Mouse (Mus musculus): Measurements from ENCODE around the gene Actr5. TPM values are rescaled to one million over a fixed set of nuclear protein-coding genes. Genes with fewer than 3 reads are reported as not detected.

Actr5 gene
- polyA plus RNA-seq, 1 experiment from 2014 or later, result 14.1 TPM

DNA sequence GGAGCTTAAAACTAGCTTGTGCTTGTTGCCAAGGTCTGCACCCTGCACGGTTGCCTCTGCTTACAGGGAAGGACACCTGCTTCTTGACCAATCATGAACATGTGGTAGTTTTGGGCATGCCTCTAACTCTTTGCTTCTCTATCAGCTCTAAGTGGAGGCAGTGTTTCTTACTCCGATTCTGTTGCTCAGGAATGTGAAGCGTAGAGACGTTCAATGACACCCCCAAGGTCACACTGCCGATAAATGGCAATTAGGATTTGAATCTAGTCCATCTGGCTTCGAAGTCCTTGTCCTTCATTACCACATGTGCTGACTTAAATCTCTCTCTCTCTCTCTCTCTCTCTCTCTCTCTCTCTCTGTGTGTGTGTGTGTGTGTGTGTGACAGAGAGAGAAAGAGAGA lies 49.4 kb downstream of the Actr5 start:
- H3K4me3 ChIP-seq, result no peak overlapping the region
- no peaks in the 10 kb centered on the region; the same call in 1 of the 2 replicates for H3K9me3 ChIP-seq
- no peak for DNase-seq (ENCODE audit: extremely low spot score, low spot score)
- 75% methylated on average over 6 of the region's 6 CpGs for WGBS
- H3K36me3 ChIP-seq (replicated peaks), result no peaks in the 10 kb centered on the region
- peaks cover 45% of the 10 kb centered on the region for H3K4me1 ChIP-seq
- H3K27ac ChIP-seq, result no peak overlapping the region
- H3K27me3 ChIP-seq (ENCODE audit: poor library complexity, severe bottlenecking), result peaks cover 21% of the 10 kb centered on the region

GRCm38 (mm10) chr2:158674759-158675158 lies 50.1 kb downstream of the Actr5 start:
- peaks cover 39% of the 10 kb centered on the region for H3K4me1 ChIP-seq
- no peaks in the 10 kb centered on the region; the same call in 1 of the 2 replicates for H3K9me3 ChIP-seq
- H3K36me3 ChIP-seq (replicated peaks), result no peaks in the 10 kb centered on the region
- 83% methylated on average over 7 of the region's 7 CpGs for WGBS
- no peak for DNase-seq (ENCODE audit: extremely low spot score, low spot score)
- H3K27me3 ChIP-seq (ENCODE audit: poor library complexity, severe bottlenecking), result peaks cover 15% of the 10 kb centered on the region
- H3K4me3 ChIP-seq, result no peak overlapping the region
- H3K27ac ChIP-seq, result no peak overlapping the region

- H3K36me3 ChIP-seq (replicated peaks), result no peaks in the 10 kb centered on the region
- no peak for DNase-seq (ENCODE audit: extremely low spot score, low spot score)
- no peaks in the 10 kb centered on the region; the same call in 1 of the 2 replicates for H3K9me3 ChIP-seq
- WGBS, result 86% methylated on average over 6 of the region's 6 CpGs
- H3K27ac ChIP-seq, result no peak overlapping the region
- no peak overlapping the region for H3K4me3 ChIP-seq
- H3K4me1 ChIP-seq, result peaks cover 39% of the 10 kb centered on the region
- peaks cover 11% of the 10 kb centered on the region for H3K27me3 ChIP-seq (ENCODE audit: poor library complexity, severe bottlenecking)
Measured at GRCm38 (mm10) chr2:158675161-158675560, 50.5 kb downstream of the Actr5 start.

DNA sequence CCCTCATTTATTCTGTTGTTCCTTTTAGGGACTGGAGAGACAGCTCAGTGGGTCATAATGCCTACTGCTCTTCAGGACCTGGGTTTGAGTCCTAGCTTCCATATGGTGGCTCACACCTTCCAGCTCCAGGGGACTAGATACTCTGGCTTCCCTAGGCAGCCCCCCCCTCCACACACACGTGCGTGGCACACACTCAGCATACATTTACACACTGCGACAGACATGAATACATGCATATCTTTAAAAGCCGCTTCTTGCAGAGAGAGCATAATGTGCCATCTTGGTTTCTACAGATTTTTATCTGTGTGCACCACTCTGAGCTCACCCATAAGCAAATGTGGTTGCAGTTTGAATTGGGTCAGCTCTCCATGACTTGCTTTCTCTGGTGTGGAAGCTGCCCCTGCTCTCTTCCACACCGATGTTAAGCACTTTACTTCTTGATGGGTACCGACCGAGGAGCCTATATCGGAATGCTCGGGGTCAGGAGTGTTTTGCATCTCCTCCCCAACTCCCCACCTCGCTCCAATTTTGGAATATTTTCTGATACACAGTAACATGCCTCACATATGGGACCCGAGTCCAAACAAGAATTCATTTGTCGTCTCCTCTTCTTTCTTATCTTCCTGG lies 51.3 kb downstream of the Actr5 start:
- Histone ChIP-seq H3K27ac (no peak overlapping the region), H3K27me3 (ENCODE audit: poor library complexity, severe bottlenecking) (0 out of 2 replicates have a peak, but pooled peaks cover 4% of the 10 kb centered on the region), H3K9me3 (no peaks in the 10 kb centered on the region; the same call in 1 of the 2 replicates), H3K4me3 (no peak overlapping the region), H3K36me3 (replicated peaks) (no peaks in the 10 kb centered on the region), H3K4me1 (peaks cover 35% of the 10 kb centered on the region)
- WGBS, result 92% methylated on average over 12 of the region's 12 CpGs
- no peak for DNase-seq (ENCODE audit: extremely low spot score, low spot score)

GRCm38 (mm10) chr2:158677946-158678345 lies 53.3 kb downstream of the Actr5 start:
- Histone ChIP-seq H3K36me3 (replicated peaks) (no peaks in the 10 kb centered on the region), H3K27ac (no peak overlapping the region), H3K4me1 (peaks cover 43% of the 10 kb centered on the region), H3K9me3 (no peaks in the 10 kb centered on the region), H3K27me3 (ENCODE audit: poor library complexity, severe bottlenecking) (no peaks in the 10 kb centered on the region), H3K4me3 (no peak overlapping the region)
- DNase-seq (ENCODE audit: extremely low spot score, low spot score), result no peak
- 70% methylated on average over 8 of the region's 8 CpGs for WGBS

- Histone ChIP-seq H3K27me3 (ENCODE audit: poor library complexity, severe bottlenecking) (no peaks in the 10 kb centered on the region), H3K4me3 (no peak overlapping the region), H3K27ac (no peak overlapping the region), H3K9me3 (no peaks in the 10 kb centered on the region), H3K36me3 (replicated peaks) (no peaks in the 10 kb centered on the region), H3K4me1 (peaks cover 37% of the 10 kb centered on the region)
- 92% methylated on average over 7 of the region's 7 CpGs for WGBS
- no peak for DNase-seq (ENCODE audit: extremely low spot score, low spot score)
Measured at GRCm38 (mm10) chr2:158679091-158679490, 54.4 kb downstream of the Actr5 start.

DNA sequence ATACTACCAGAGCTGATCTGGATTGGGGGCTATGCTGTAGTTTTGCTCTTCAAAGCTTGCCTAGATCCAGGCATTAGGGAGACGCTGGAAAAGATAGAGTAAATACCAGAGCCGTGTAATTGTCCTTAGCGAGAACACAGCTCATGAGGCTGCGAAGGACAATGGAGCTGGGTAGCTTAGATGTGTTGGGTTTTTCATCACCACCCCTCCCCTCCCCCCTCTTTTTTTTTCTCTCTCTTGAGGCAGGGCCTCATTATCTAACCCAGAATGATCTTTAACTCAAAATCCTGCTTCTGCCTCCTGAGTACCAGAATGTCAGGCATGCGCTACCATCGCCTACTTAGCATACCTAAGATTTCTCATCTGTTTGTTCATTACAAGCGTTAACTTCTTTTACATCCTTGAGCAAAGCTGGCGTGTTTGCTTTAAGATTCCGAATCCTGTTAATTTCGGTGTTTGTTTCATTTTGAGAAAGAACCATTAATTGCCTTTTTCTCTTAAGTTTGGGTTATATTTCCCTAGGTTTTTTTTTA lies 55.7 kb downstream of the Actr5 start:
- no peak overlapping the region for H3K4me3 ChIP-seq
- 62% methylated on average over 10 of the region's 10 CpGs for WGBS
- no peaks in the 10 kb centered on the region for H3K36me3 ChIP-seq (replicated peaks)
- H3K27me3 ChIP-seq (ENCODE audit: poor library complexity, severe bottlenecking), result no peaks in the 10 kb centered on the region
- no peaks in the 10 kb centered on the region for H3K9me3 ChIP-seq
- DNase-seq (ENCODE audit: extremely low spot score, low spot score), result no peak
- H3K4me1 ChIP-seq, result peaks cover 46% of the 10 kb centered on the region
- 0 out of 2 replicates have a peak overlapping the region, but pooled peaks have one; percentile 51 for H3K27ac ChIP-seq

DNA sequence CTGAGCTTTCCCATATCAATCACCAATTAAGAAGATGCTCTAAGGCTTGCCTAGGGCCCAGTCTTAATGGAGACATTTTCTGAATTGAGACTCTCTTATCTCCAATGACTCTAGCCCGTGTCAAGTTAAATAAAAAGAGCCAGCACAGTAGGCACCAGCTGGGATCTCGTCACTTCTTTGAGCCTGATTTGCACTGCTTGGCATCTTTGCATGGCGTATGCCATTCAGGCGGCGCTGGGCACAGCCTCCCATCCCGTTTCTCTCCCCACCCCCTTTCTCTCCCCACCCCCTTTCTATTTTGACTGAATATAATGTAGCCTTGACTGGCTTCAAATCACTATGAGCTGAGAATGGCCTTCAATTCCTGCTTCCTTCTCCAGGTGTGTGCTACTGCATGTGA lies 57.0 kb downstream of the Actr5 start:
- H3K27ac ChIP-seq, result no peak overlapping the region
- no peak overlapping the region for H3K4me3 ChIP-seq
- H3K4me1 ChIP-seq, result peaks cover 52% of the 10 kb centered on the region
- WGBS, result 84% methylated on average over 6 of the region's 6 CpGs
- H3K27me3 ChIP-seq (ENCODE audit: poor library complexity, severe bottlenecking), result no peaks in the 10 kb centered on the region
- H3K9me3 ChIP-seq, result no peaks in the 10 kb centered on the region
- DNase-seq (ENCODE audit: extremely low spot score, low spot score), result no peak
- H3K36me3 ChIP-seq (replicated peaks), result no peaks in the 10 kb centered on the region

- Histone ChIP-seq H3K27ac (no peak overlapping the region), H3K9me3 (no peaks in the 10 kb centered on the region), H3K4me3 (no peak overlapping the region), H3K36me3 (replicated peaks) (no peaks in the 10 kb centered on the region), H3K4me1 (peaks cover 56% of the 10 kb centered on the region), H3K27me3 (ENCODE audit: poor library complexity, severe bottlenecking) (no peaks in the 10 kb centered on the region)
- WGBS, result 72% methylated on average over 11 of the region's 11 CpGs
- DNase-seq (ENCODE audit: extremely low spot score, low spot score), result no peak
Measured at GRCm38 (mm10) chr2:158682344-158683037, 57.8 kb downstream of the Actr5 start.

DNA sequence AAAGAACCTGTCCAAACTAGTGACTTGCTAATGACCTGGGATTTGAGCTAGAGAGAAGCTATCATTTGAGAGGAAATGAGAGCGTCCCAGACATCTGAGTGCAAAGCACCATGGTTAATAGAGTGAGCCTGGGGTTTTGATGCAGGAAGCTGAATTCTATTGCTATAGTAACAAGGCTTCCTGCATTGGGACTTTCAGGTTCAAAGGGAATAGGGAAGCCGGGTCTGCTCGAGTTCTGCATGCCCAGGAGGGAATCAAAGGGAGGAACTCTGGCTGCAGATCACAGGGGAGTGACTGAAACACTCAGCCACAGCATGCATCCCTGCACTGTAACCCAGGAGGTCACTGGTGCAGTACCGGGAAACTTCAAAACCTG lies 58.3 kb downstream of the Actr5 start:
- Histone ChIP-seq H3K4me3 (no peak overlapping the region), H3K4me1 (peaks cover 60% of the 10 kb centered on the region), H3K27me3 (ENCODE audit: poor library complexity, severe bottlenecking) (no peaks in the 10 kb centered on the region), H3K36me3 (replicated peaks) (no peaks in the 10 kb centered on the region), H3K9me3 (no peaks in the 10 kb centered on the region), H3K27ac (no peak overlapping the region)
- WGBS, result 31% methylated on average over 4 of the region's 4 CpGs
- no peak for DNase-seq (ENCODE audit: extremely low spot score, low spot score)

DNA sequence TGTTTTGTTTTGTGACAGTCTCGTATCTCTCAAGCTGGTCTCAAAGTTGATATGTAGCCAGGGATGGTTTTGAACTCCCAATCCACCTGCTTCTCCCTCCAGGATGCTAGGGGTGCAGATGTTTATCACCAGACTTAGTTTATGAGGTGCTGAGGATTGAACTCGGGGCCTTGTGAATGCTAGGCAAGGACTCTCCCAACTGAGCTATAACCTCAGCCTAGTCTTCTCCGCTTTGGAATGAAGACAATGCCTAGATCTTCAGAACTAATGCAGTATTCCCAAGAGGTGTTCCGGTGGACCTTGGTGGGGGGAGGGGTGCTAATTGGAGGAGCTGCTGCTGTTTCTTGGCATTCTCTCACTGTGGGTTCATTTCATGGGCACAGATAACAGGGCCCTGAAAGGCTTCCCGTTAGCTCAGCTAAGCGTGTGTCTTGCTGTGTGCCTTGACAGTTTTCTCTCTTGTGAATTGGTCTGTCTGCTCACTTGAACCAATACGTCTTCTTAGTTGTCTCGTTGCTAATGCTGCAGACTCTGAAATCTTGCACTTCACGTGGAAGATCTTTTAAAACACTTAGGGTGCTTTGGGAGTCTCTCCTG lies 59.7 kb downstream of the Actr5 start:
- whole genome bisulfite sequencing, result 75% methylated on average over 9 of the region's 9 CpGs
- no peaks in the 10 kb centered on the region for H3K9me3 ChIP-seq
- no peak overlapping the region for H3K27ac ChIP-seq
- H3K27me3 ChIP-seq (ENCODE audit: poor library complexity, severe bottlenecking), result no peaks in the 10 kb centered on the region
- DNase-seq (ENCODE audit: extremely low spot score, low spot score), result no peak
- peaks cover 68% of the 10 kb centered on the region for H3K4me1 ChIP-seq
- H3K36me3 ChIP-seq (replicated peaks), result no peaks in the 10 kb centered on the region
- H3K4me3 ChIP-seq, result no peak overlapping the region

- Histone ChIP-seq H3K9me3 (no peaks in the 10 kb centered on the region), H3K36me3 (replicated peaks) (no peaks in the 10 kb centered on the region), H3K4me1 (peaks cover 72% of the 10 kb centered on the region), H3K27ac (no peak overlapping the region), H3K27me3 (ENCODE audit: poor library complexity, severe bottlenecking) (no peaks in the 10 kb centered on the region), H3K4me3 (no peak overlapping the region)
- no peak for DNase-seq (ENCODE audit: extremely low spot score, low spot score)
- WGBS, result 88% methylated on average over 3 of the region's 3 CpGs
Measured at GRCm38 (mm10) chr2:158684910-158685309, 60.2 kb downstream of the Actr5 start.

DNA sequence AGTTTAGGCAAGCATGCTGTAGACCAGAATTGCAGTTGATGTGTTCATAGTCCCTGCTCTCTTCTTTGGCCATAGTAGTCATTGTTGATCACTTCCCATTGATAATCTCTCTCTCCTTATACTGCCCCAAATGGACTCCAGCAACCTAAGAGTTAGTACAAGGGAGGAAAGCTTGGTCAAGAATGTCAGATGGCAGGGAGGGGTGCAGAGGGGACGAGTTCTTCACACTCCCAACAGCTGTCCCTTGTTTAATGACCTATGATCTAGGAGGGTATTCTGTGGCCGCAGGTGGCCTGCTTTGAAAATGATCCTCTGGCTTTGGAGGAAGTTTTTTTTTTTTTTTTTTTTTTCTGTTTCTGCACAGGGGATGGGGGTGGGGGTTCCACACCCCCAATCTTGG lies 61.7 kb downstream of the Actr5 start:
- peaks cover 67% of the 10 kb centered on the region for H3K4me1 ChIP-seq
- no peak for DNase-seq (ENCODE audit: extremely low spot score, low spot score)

More for the DNA sequence above, 61.7 kb downstream of the Actr5 start:
- no peak overlapping the region for H3K27ac ChIP-seq
- no peaks in the 10 kb centered on the region for H3K9me3 ChIP-seq
- H3K27me3 ChIP-seq (ENCODE audit: poor library complexity, severe bottlenecking), result no peaks in the 10 kb centered on the region
- WGBS, result 59% methylated on average over 2 of the region's 2 CpGs
- no peak overlapping the region for H3K4me3 ChIP-seq
- H3K36me3 ChIP-seq (replicated peaks), result no peaks in the 10 kb centered on the region

All from forebrain, embryonic 10.5 days (tissue).